Mouse (Mus musculus) liver, embryonic 14.5 days (tissue): ENCODE measurements around the gene Pds5a.

Source experiments
- CTCF ChIP-seq: IDR thresholded peaks from 2 replicates; pipeline ENCODE4 v1.5.1; 2016; ENCODE audit warnings: antibody characterized with exemption, low read depth, control low read depth
- EP300 ChIP-seq: IDR thresholded peaks from 2 replicates; pipeline ENCODE4 v1.6.1; 2016; ENCODE audit warnings: antibody characterized with exemption, low read depth

DNA sequence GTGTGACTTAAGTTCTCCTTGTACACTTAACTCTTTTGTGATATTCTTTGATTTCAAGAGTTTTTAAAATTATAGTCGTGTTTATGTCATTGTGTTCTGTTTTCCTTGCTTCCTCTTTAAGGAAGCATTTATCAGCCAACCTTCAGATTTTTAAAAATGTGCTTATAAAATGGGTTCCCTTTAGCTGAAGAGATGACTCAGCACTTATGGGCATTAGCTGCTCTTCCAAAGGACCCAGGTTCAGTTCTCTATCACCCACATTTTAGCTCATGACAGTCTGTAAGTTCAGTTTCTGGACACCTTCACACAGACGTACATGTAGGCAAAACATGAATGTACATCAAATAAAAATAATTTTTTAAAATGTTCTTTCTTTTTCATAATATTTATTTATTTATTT, 105.7 kb downstream of the Pds5a start:
- TF ChIP-seq CTCF, result no peak
- no peak for TF ChIP-seq EP300
